Mouse (Mus musculus) skeletal muscle tissue, adult 2 months (tissue): Measurements from ENCODE around the gene Tex45.

Source experiments
- DNase-seq: peaks from one replicate; pipeline ENCODE4 v3.0.0-alpha.2; 2012; ENCODE audit warnings: low read depth, low spot score

Gene Tex45

DNA sequence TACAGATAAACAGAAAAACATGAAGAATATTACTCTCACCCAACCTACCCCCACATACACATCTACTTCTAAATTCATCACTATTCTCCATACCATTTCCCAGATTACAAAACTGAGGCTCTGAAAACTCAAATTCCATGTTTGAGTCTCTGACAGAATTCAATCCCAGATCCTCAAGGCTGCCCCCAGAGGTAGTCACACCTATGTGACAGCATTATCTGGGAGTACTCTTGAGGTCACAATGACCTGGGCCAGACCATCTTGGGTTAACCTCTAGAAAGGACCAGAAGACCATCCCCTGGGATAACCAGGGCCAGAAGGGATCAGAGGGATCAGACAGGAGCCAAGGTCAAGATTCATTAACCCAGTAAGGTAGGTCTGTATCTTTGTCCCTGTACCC lies at the start of gene Tex45:
Gene Tex45 (plus strand): TSS at position 301 of the 400 bp plus-strand sequence.
- DNase-seq = no peak

DNA sequence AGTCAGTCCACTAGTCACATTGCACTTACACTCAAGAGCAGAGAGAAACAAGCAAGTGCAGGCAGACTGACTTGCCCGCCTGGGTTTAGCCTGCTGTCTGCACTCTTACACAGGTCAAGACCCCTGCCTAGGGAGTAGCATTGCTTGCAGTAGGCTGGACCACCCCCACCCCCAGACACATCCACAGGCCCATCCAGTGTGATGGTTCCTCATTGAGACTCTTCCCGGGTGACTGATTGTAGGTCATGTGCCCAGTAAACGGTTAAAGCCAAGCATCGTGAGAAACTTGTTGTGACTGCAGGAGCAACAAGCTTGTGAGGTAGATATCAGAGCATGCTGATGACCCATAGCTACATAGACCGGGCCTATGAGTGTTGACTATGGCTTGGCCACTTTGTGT lies 49.2 kb upstream of the Tex45 start:
- no peak for DNase-seq

DNA sequence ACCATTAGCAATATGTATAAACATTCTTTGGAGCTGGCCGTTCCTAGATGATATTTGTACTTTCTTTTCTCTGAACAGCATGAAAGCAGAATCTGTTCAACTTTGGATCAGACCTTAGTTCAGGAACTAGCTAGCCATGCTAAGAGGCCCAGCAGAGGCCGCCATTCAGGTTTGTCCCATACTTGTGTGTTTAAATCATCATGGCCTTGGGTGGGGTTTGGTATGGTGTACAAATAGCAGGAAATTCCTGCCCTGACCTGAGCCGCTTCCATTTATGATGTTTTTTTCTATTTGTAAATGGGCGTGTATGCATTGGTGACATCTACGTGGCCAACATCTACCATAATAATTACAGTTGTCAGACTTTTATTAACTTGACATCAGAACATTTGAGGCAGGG lies 45.4 kb upstream of the Tex45 start:
- no peak for DNase-seq

DNA sequence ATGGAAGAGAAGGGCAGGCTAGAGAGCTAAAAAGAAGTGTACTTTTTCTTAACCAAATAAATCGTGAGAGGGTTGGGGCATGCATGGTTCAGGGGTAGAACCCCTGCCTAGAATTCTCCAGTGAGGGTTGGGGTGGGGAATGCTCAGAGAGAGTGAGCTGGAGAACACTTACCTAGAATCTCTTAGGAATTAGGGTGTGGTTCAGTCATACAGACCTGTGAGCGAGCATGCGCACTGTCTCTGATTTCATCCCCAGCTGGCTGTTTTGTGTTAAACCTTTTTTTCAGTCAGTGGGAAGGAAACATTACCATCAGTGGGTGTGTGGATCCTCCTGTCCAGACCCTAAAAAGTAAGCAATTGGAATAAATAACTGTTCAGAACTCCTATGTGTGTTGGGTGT lies 44.5 kb upstream of the Tex45 start:
- no peak for DNase-seq

DNA sequence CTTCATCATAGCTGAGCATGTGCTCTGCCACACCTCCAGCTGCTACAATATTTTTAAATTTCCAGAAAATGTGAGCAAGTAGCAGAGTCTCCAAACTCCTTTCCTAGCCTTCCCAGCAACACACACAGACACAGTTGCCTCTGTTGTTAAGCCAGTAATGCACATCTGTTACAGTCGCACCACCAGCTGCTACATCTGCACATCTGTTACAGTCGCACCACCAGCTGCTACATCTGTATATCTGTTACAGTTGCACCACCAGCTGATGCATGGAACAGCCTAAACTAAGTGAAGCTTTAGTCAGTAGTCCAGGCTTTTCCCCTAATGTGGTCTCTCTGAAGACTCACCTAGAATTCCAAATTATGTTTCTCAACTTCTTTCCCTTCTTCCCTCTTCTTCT lies 42.2 kb upstream of the Tex45 start:
- no peak for DNase-seq

DNA sequence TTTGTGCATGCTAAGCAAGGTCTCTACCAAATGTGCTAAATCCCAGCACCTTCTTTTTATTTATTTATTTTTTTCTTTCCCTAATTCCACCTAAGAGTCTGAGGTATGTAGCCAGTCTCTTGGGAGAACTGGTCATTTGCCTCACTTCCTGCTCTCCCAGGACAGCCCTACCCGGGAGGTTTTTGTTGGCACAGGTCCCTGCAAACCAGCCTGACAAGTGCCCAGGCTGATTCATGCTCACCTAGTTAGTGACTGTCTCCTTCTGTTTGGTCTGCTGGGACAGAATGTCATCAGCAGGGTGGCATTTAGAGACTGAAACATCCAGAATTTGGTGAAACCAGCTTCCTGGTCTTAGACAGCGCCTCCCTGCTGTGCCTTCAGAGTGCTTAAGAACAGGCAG lies 40.7 kb upstream of the Tex45 start:
- no peak for DNase-seq

DNA sequence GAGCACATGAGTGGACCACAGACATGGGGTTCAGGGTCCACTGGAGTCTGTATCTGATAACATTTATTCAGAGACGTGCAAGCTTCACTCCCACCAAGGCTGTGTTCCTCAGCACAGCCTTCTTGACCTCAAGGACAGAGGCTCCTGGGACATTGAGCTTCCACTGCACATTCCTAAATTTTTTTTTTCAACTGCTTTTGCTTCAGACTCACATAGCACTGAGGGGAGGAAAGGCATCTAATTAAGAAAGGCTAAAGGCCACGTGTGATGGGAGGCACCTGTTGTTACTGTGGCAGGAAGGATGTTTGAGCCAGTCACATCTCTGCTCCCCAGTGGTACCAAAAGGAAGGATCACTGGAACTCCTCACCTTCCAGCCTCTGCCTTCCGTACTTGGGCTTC lies 39.5 kb upstream of the Tex45 start:
- no peak for DNase-seq

DNA sequence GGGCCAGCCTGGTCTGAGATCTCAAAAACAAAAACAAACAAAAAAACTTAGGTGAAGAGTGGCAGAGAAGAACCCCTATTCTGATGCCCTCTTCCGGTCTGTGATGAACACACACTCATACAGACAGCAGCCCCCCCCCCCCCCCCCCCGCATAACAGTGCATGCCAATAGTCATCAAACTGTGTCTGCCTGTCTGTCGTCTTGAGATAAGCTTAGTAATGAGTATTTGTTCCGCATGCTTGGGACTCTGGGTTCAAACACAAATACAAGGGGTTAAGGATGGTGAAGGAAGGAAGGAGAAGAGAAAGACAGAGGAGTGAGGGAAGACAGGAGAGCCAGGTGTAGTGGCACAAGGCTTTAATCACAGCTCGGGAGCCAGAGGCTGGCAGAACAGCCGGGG lies 34.2 kb upstream of the Tex45 start:
- DNase-seq = no peak

DNA sequence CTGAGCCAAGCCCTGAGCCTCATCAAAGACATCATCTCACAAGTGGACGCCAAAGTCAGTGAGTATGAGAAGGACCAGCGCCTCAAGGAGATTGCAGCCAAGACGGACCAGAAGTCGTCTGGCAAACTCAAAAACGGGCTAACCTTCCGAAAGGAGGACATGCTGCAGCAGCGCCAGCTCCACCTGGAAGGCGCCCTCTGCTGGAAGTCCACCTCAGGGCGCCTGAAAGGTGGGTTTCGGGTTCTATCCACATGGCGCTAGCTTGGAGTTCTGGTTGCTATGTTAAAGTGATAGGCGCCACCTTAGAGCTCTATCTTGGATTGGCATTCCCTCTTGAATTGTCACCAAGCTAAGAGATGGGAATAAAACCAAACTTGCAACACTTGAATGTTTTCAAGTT lies 31.2 kb upstream of the Tex45 start:
- DNase-seq = no peak

DNA sequence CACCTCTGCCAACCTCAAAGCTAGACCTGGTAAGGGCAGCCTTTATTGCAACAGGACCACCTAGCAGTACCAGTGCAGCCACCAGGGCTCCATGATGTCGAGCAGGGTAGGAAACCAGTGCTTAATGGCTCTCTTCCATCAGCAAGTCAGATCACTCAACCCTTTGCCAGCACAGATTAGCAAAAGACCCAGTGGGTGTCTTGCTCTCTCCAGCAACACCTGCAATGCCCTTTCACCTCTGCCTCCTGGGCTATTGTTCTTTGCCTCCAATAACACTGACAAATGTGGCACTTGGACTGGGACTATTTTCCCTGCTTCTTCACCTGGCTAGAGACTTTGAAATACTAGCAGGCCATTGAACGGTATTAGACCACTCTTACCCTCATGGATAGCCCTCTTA lies 21.4 kb upstream of the Tex45 start:
- DNase-seq = no peak

DNA sequence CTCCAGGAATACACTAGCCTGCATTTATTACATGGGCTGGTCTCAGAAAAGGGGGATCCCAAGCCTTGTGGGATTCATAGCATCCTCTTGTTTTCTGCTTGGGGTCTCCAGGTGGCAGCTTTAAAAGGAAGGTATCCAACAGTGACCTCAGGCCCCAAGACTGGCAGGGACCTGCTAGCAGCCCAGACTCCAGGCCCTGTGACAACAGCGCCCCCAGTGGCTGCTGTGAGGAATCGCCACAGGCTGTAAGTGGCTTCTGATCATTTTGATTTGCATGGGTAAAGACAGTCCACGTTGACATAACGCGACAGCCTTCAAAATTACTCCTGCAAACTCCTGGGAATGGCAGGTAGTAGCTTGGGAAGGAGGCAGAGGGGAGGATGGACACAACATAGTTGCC lies 20.0 kb upstream of the Tex45 start:
- peak; percentile 32 for DNase-seq

DNA sequence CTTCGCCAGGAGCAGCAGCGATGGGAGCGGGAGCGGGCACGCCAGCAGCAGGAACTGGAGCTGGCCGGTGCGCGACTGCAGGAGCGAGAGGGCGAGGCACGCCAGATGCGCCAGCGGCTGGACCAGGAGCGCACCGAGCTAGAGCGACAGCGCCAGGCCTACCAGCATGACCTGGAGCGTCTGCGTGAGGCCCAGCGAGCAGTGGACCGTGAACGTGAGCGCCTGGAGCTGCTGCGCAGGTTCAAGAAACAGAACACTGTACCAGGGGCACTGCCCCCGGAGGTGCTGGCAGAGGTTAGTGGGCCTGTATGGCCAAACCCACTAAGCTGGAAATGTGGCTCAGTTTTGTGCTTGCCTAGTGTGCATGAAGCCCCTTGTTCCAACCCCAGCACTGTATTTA lies 18.7 kb upstream of the Tex45 start:
- DNase-seq = no peak

DNA sequence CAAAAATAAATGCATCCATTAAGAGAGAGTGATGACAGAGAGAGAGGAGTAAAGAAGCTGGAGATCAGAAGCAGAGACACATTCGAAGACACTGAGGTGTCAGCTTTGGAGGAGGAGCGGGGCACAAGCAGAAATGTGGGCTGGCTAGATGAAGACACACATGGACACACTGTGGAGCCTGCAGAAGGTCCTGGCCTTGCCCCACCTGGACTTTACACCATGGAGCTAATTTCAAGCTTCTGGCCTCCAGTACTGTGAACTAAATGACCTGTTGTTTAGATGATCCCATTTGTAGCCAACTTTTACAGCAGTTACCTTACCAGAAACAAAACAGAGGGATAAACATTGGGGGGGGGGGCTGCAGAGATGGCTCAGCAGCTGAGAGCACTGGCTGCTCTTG lies 7.4 kb upstream of the Tex45 start:
- no peak for DNase-seq

DNA sequence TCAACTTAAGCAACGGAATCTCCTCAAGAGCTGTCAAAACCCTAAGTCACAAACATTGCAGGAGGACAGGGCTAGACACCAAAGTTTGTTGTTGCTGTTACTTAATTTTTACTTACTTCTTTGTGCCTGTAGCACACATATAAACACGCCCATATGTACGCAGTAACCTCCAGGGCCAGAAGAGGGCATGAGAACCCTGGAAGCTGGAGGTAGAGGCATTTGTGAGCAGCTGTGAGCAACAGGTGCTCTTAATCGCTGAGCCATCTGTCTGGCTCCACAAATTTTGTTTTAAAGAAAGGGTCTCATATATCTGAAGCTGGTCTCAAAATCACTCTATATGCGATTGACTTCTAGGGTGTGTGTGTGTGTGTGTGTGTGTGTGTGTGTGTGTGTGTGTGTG lies 6.4 kb upstream of the Tex45 start:
- no peak for DNase-seq

DNA sequence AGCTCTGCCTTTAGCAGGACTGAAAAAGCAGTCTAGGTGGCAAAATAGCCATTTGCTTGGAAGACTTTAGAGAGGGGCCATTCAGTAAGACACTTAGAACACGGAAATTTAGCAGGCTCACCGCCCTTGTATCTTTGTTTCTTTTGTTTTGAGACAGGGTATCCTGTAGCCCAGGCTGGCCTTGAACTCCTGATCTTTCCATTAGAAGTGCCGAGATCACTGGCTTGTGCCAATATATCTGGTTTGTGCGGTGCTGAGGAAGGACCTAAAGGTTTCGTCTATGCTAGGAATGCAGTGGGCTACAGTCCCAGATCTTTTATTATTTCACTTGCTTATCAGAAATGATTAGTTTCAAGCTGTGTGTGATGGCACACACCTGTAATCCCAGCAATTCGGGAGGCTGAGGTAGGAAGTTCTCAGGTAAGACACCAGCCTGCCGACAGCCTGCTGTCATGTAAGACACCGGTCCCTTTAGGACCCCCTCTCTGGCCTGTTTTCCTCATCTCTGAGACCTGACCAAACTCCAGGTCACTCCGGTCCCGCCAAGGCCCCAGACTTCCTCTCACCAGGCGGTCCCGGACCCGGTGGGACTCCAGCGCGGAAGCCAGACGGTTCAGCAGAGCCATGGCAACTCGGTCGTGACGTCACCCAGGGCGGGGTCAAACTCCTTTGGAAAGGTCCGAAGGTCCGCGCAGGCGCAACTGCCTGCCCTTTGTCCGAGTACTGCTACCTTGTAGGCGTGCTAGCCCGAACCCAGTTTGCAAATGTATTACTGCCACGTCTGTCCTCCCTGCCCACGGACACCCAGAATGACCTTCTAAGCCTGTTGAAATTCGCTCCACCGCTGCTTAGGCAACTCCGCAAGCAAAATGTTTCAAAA lies 3.4 kb upstream of the Tex45 start, which contains the start of gene Pex11g:
Gene Pex11g (minus strand): TSS at position 675 of the 880 bp plus-strand sequence.
- peak; percentile 94 for DNase-seq

DNA sequence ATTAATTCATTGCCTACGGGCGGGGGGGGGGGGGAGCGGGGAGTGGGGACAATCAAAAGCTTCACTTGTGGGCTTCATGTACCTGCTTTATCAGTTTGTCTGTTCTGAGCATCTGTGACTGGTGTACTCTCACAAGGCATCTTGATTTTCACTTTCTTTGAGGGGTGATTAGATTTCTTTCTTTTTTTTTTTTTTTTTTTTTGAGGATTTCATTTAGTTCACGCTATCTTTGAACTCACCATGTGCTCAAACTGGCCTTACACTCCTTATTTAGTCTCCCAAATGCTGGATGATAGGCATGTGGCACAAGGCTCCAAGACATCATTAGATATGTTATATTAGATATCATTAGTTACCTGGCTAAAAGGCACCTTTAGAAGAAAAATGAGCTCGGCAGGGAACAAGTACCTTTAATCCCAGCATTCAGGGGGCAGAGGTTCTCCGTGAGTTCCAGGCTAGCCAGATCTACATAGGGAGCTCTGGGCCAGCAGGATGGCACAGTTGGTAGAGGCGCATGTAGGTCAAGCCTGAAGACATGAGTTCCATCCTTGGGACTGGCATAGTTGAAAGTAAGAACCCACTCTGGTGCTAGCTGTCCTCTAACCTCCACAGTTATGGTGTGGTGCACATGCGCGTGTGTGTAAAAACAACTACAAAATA lies 2.6 kb upstream of the Tex45 start:
- DNase-seq = no peak

DNA sequence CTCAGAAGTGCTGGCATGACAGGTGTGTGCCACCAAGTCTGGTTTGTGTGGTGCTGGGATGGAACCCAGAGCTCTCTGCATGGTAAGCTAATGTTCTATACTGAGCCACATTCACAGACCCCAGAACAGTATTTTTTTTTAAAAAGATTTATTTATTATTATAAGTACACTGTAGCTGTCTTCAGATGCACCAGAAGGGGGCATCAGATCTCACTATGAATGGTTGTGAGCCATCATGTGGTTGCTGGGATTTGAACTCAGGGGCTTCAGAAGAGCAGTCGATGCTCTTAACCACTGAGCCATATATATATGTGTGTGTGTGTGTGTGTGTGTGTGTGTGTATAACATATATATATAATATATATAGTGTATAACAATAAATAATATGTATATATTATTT lies 1.8 kb upstream of the Tex45 start:
- DNase-seq = no peak

DNA sequence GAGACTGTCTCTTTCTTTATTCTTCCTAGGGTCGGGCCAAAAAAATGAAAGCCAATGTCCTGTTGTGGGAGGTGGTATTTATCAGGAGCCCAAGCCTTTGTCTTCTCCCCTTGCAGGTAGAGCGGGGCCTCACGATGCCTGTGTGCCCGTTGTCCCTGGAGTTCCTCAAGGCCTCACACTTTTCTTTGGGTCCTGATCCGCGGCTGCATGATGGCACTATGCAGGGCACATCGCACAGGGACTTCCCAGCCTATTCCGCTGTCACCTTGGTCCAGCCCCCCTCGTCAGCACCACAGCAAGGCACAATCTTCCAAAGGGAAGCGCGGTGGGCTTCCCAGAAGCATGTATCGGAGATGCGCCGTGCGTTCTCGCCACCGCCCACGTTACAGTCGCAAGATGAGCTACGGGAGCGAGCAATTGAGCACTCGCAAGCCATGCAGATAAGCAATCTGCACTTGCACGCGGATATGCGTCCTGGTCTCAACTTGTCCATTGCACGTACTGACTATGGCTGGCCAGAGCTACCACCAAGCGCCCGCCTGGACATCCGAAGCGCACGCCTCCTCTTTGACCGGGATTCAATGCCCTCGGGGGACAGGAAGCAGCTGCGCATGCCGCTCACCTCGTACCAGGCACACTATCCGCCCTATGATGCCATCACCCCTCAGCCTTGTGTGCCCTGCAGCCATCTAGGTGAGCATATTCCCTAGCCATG lies 5.2 kb downstream of the Tex45 start:
- DNase-seq = no peak

DNA sequence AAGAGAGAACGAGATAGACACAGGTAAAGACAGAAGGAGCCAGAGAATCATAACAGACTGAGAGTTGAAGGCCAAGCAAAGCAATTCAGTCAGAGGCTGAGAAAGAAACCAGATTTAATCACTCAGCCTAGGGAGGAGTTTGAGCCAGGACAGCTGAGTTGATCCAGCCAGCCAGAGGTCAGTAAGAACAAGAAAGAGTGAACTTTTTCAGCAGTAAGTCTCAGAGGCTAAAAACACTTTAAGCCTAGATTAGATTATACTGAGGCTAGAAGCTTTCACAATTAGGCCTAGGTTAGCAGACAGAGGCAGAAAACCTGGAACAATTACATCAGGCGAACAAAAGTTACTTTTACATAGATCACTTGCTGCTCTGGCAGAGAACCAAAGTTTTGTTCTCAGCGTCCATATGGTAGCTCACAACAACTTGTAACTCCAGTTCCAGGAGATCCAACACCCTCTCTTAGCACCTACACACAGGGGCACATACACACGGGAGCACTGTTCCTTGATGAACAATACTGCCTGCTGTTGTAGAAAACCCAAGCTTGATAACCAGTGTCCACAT lies 9.6 kb downstream of the Tex45 start:
- no peak for DNase-seq

DNA sequence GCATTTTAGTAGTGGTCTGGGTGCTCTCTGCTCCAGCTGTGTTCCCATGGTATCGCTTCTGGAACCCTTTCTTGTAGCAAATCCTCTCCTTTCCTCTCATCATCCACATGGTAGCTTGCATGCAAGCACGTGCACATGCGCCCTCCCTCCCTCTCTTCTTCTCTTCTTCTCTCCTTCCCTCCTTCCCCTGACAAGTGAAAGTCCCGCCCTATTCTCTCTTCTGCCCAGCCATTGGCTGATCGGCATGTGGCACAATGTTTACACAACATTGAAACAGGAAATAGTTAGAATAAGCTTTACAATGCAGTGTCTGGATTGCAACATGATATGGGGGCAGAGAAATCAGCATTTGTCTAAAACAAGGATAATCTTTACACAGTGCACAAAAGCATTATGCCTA lies 10.9 kb downstream of the Tex45 start:
- no peak for DNase-seq

DNA sequence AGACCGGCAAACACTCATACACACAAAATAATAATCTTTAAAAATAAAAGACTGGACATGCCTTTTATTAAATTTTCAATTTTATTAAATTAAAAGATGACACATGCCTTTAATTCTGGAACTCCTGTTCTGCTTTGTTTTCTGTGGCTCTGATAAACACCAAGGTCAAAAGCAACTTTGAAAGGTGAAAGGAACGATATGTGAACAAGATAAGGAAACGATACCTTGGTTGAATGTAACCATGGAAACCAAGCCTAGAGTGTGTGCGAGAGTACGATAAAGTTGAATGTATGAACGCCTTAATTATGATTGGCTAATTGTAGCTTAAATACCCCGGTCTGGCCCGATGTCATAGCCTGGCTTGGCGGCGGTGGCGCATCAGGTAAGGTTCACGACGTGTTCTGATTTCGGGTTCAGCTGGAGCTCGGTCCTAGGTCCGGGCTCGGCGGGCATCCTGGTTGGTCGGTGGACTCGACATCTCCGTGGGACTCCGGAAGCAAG lies 11.6 kb downstream of the Tex45 start:
- DNase-seq = no peak

DNA sequence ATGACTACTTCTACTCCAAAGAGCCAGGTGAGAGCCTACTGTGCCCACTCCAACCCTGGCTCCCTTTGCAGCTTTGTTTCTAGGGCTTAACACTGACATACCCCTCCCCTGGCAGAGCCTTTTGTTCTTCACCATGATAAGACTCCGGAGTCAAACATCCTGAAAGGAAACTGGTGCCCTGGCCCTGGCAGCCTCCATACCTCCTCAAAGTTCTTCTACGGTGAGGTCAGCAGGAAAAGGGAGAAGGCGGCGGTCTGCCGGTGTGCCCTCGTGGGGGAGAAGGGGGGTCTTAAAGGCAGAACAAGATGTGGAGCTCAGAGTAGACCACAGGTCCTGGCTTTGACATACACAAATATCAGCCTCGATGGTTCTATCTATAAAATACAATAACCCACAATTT lies 12.9 kb downstream of the Tex45 start:
- DNase-seq = no peak
